Mouse (Mus musculus) midbrain, embryonic 11.5 days (tissue): ENCODE results near the gene Ggt5. TPM values are rescaled to one million over a fixed set of nuclear protein-coding genes. Genes with fewer than 3 reads are reported as not detected.
"Not testable (repeated sequence)": the region's sequence is repeated elsewhere in the genome, so short reads cannot be mapped to it uniquely, and the experiment has no call there.

ENCODE experiments used
- ATAC-seq: fragments of 200-750 bp; cut with Nextera tagmentation; 2 replicates; pipeline ENCODE4 v1.8.0; 2017; ENCODE audit warnings: moderate TSS enrichment, moderate library complexity; ENCODE audit not compliant: low FRiP score
- DNase-seq: peaks from one replicate; pipeline ENCODE4 v3.0.0; 2015; ENCODE audit warnings: low spot score; ENCODE audit errors: missing footprints
- H3K27ac ChIP-seq: fragments of 300-500 bp; sonication (generic); 2 replicates; pipeline ENCODE4 v1.5.1; 2014; ENCODE audit warnings: low read depth, low read length
- H3K27me3 ChIP-seq: fragments of 300-500 bp; sonication (generic); 2 replicates; pipeline ENCODE4 v1.6.1; 2014; ENCODE audit warnings: mild to moderate bottlenecking, low read length, moderate library complexity, mixed read lengths; ENCODE audit not compliant: control insufficient read depth, insufficient read depth
- H3K36me3 ChIP-seq: fragments of 300-500 bp; sonication (generic); 2 replicates; pipeline ENCODE4 v1.6.1; 2014; ENCODE audit warnings: mild to moderate bottlenecking, low read length, moderate library complexity, mixed read lengths; ENCODE audit not compliant: control insufficient read depth, insufficient read depth
- H3K4me1 ChIP-seq: fragments of 300-500 bp; sonication (generic); 2 replicates; pipeline ENCODE4 v1.6.1; 2014; ENCODE audit warnings: low read length; ENCODE audit not compliant: control insufficient read depth, insufficient read depth
- H3K4me2 ChIP-seq: fragments of 300-500 bp; sonication (generic); 2 replicates; pipeline ENCODE4 v1.6.1; 2014; ENCODE audit warnings: mild to moderate bottlenecking, moderate library complexity
- H3K4me3 ChIP-seq: fragments of 300-500 bp; sonication (generic); 2 replicates; pipeline ENCODE4 v1.5.1; 2014; ENCODE audit warnings: low read depth, low read length
- H3K9ac ChIP-seq: fragments of 300-500 bp; sonication (generic); 2 replicates; pipeline ENCODE4 v1.6.1; 2014; ENCODE audit warnings: low read length
- H3K9me3 ChIP-seq: fragments of 300-500 bp; sonication (generic); 2 replicates; pipeline ENCODE4 v1.6.1; 2016; ENCODE audit warnings: low read length; ENCODE audit not compliant: control insufficient read depth
- WGBS: fragments of 180-500 bp; shearing (Covaris S2); extraction: QIAGEN DNeasy Blood & Tissue Kit; methylation state at CpG from one replicate; pipeline ENCODE4 v1.1.7; 2014; 5-methylcytosine and 5-hydroxymethylcytosine counted together
- polyA plus RNA-seq: library from polyadenylated mRNA; unstranded; fragments of >200 nt; fragmentation: Nextera tagmentation; extraction: Ambion mirVana; gene quantifications from 2 replicates; pipeline ENCODE4 v1.2.1, GENCODE M21; 2014

Gene Ggt5
- polyA plus RNA-seq, 1 experiment from 2014 or later, result 0.29 TPM

GRCm38 (mm10) chr10:75565436-75565835 is 23.7 kb upstream of the Ggt5 start:
- Histone ChIP-seq H3K4me3 (no peak overlapping the region), H3K27me3 (peaks cover 10% of the 10 kb centered on the region), H3K4me1 (no peaks in the 10 kb centered on the region), H3K9me3 (no peaks in the 10 kb centered on the region), H3K4me2 (no peak overlapping the region), H3K27ac (no peak overlapping the region), H3K9ac (no peak overlapping the region), H3K36me3 (no peaks in the 10 kb centered on the region)
- ATAC-seq (no peak), DNase-seq (peak; percentile 61)
- WGBS, result 75% methylated on average over 6 of the region's 6 CpGs

GRCm38 (mm10) chr10:75565906-75566305 is 23.2 kb upstream of the Ggt5 start:
- peak; percentile 12 for DNase-seq
- 77% methylated on average over 7 of the region's 7 CpGs for WGBS
- no peaks in the 10 kb centered on the region for H3K36me3 ChIP-seq
- H3K27me3 ChIP-seq, result peaks cover 5% of the 10 kb centered on the region
- no peak overlapping the region for H3K4me3 ChIP-seq
- H3K9ac ChIP-seq, result no peak overlapping the region
- H3K27ac ChIP-seq, result no peak overlapping the region
- no peaks in the 10 kb centered on the region for H3K4me1 ChIP-seq
- no peak overlapping the region for H3K4me2 ChIP-seq
- no peaks in the 10 kb centered on the region for H3K9me3 ChIP-seq
- no peak for ATAC-seq

GRCm38 (mm10) chr10:75566321-75566720 is 22.8 kb upstream of the Ggt5 start:
- DNase-seq (no peak), ATAC-seq (no peak)
- H3K4me1 ChIP-seq, result no peaks in the 10 kb centered on the region
- H3K27ac ChIP-seq, result no peak overlapping the region
- 81% methylated on average over 5 of the region's 5 CpGs for WGBS
- no peak overlapping the region for H3K9ac ChIP-seq
- no peaks in the 10 kb centered on the region for H3K9me3 ChIP-seq
- no peak overlapping the region for H3K4me2 ChIP-seq
- H3K27me3 ChIP-seq, result peaks cover 1% of the 10 kb centered on the region
- no peaks in the 10 kb centered on the region for H3K36me3 ChIP-seq
- no peak overlapping the region for H3K4me3 ChIP-seq

DNA sequence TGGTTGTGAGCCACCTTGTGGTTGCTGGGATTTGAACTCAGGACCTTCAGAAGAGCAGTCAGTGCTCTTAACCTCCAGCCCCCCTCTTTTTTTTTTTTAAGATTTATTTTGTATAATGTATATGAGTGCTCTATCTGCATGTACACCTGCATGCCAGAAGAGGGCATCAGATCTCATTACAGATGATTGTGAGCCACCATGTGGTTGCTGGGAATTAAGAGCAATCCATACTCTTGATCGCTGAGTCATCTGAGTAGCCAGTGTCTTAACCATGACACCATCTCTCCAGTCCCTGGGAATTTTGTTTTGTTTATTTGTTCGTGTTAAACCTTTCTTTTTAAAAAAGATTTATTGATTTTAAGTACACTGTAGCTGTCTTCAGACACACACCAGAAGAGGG is 22.4 kb upstream of the Ggt5 start:
- not testable (repeated sequence) for H3K27ac ChIP-seq, H3K4me2 ChIP-seq, H3K9me3 ChIP-seq, ATAC-seq, H3K36me3 ChIP-seq, H3K4me1 ChIP-seq, H3K27me3 ChIP-seq, H3K4me3 ChIP-seq, H3K9ac ChIP-seq
- WGBS, result 81% methylated on average over 2 of the region's 2 CpGs
- peak; percentile 53 for DNase-seq

GRCm38 (mm10) chr10:75568029-75568428 is 21.1 kb upstream of the Ggt5 start:
- 41% methylated on average over 5 of the region's 5 CpGs for WGBS
- no peak for ATAC-seq

DNA sequence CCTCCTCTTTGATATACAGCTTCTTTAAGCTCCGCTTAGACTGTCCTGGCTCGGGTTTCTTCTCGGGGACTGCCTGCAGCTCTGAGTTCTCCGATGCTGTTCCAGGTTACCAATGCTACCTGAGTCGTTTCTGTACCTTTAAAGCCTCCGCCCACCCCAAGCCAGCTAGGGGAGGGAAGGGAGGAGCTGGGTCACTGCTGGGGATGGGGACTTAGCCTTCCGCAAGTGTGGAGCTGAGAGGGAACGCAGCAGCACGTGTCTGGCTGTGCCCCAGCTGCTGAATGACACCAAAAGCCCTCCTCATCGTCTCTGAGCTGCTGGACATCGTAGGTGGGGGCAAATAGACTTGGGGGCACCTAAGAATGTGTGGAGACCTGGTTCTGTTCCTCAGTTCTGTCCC is 20.7 kb upstream of the Ggt5 start:
- no peaks in the 10 kb centered on the region for H3K4me1 ChIP-seq
- no peak for ATAC-seq
- no peak overlapping the region for H3K4me3 ChIP-seq
- peak; percentile 66 for DNase-seq
- H3K9ac ChIP-seq, result no peak overlapping the region
- H3K4me2 ChIP-seq, result no peak overlapping the region
- no peaks in the 10 kb centered on the region; the same call in 1 of the 2 replicates for H3K27me3 ChIP-seq
- H3K27ac ChIP-seq, result no peak overlapping the region
- 5% methylated on average over 11 of the region's 11 CpGs for WGBS
- H3K36me3 ChIP-seq, result no peaks in the 10 kb centered on the region
- H3K9me3 ChIP-seq, result no peaks in the 10 kb centered on the region

More at GRCm38 (mm10) chr10:75568029-75568428, 21.1 kb upstream of the Ggt5 start:
- Histone ChIP-seq H3K27ac (no peak overlapping the region), H3K9ac (no peak overlapping the region), H3K9me3 (no peaks in the 10 kb centered on the region), H3K27me3 (no peaks in the 10 kb centered on the region; the same call in 1 of the 2 replicates), H3K36me3 (no peaks in the 10 kb centered on the region), H3K4me2 (no peak overlapping the region), H3K4me3 (no peak overlapping the region), H3K4me1 (no peaks in the 10 kb centered on the region)
- peak; percentile 68 for DNase-seq

GRCm38 (mm10) chr10:75568851-75569250 is 20.3 kb upstream of the Ggt5 start:
- no peak for DNase-seq
- Histone ChIP-seq H3K27ac (no peak overlapping the region), H3K4me2 (no peak overlapping the region), H3K4me3 (no peak overlapping the region), H3K27me3 (no peaks in the 10 kb centered on the region; the same call in 1 of the 2 replicates), H3K9ac (no peak overlapping the region), H3K9me3 (no peaks in the 10 kb centered on the region), H3K4me1 (no peaks in the 10 kb centered on the region), H3K36me3 (no peaks in the 10 kb centered on the region)
- 11% methylated on average over 4 of the region's 4 CpGs for WGBS
- ATAC-seq, result no peak

- WGBS, result 30% methylated on average over 10 of the region's 10 CpGs
- no peaks in the 10 kb centered on the region; the same call in 1 of the 2 replicates for H3K27me3 ChIP-seq
- H3K9ac ChIP-seq, result no peak overlapping the region
- H3K4me1 ChIP-seq, result no peaks in the 10 kb centered on the region
- H3K36me3 ChIP-seq, result no peaks in the 10 kb centered on the region
- no peak overlapping the region for H3K4me3 ChIP-seq
- DNase-seq (no peak), ATAC-seq (no peak)
- H3K27ac ChIP-seq, result no peak overlapping the region
- H3K9me3 ChIP-seq, result no peaks in the 10 kb centered on the region
- H3K4me2 ChIP-seq, result no peak overlapping the region
Observed at GRCm38 (mm10) chr10:75570981-75571657, 18.0 kb upstream of the Ggt5 start.

DNA sequence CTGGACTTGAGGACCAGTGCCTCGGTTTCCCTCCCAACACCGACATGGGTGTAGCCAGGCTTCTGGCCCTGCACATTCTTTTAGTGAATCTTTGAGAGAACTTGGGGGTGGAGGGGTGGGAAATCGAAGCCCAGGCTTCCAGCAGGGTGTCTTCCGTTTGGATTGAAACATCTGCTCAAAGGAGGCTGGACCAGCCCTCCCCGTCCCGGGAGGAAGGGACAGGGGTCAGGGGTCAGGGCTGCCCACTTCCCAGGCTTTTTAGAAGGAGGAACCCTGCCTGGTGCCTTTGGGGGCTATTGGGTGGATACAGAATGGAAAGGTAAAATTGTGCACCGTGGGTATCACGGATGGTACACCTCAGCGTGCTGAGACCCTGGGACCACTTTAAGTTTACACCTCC is 17.2 kb upstream of the Ggt5 start:
- Histone ChIP-seq H3K27ac (no peak overlapping the region), H3K9ac (no peak overlapping the region), H3K36me3 (no peaks in the 10 kb centered on the region), H3K4me2 (no peak overlapping the region), H3K27me3 (no peaks in the 10 kb centered on the region; the same call in 1 of the 2 replicates), H3K4me3 (no peak overlapping the region), H3K9me3 (no peaks in the 10 kb centered on the region), H3K4me1 (no peaks in the 10 kb centered on the region)
- 42% methylated on average over 9 of the region's 9 CpGs for WGBS
- no peak for ATAC-seq
- DNase-seq, result no peak
